Mouse (Mus musculus) 3134 (cell line): Measurements from ENCODE around the gene Rnaseh2c.

Source experiments
- DNase-seq: peaks from one replicate; pipeline ENCODE4 v3.0.0-alpha.2; 2011; ENCODE audit warnings: low spot score; ENCODE audit not compliant: insufficient read length; ENCODE audit errors: extremely low read depth

Rnaseh2c gene

DNA sequence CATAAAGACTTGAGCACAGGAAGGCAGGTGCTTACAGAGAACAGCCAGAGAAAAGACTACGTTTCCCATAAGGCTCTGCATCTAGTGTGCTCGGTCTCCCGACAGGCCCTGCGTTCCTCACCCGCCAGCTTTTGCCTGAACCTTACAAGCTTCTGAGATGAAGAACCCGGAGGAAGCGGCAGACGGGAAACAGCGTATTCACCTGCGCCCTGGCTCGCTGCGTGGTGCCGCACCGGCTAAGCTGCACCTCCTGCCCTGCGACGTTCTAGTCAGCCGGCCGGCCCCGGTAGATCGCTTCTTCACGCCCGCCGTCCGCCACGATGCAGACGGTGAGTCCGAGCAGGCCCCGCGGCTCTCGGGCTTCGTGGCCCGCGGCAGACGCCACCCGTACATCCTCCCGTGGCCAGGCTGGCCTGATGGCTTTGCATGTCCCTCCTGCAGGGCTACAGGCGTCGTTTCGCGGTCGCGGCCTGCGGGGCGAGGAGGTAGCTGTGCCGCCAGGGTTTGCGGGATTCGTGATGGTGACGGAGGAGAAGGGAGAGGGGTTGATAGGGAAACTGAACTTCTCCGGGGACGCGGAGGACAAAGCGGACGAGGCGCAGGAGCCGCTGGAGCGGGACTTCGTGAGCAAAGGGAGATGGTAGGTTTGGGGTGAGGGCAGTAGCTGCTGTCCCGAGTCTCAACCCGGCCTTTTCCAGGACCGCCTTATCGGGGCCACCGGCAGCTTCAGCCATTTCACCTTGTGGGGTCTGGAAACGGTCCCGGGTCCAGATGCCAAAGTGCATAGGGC is at the start of gene Rnaseh2c:
Gene Rnaseh2c (plus strand): TSS at position 122 of the 790 bp plus-strand sequence.
- DNase-seq = peak; percentile 82

DNA sequence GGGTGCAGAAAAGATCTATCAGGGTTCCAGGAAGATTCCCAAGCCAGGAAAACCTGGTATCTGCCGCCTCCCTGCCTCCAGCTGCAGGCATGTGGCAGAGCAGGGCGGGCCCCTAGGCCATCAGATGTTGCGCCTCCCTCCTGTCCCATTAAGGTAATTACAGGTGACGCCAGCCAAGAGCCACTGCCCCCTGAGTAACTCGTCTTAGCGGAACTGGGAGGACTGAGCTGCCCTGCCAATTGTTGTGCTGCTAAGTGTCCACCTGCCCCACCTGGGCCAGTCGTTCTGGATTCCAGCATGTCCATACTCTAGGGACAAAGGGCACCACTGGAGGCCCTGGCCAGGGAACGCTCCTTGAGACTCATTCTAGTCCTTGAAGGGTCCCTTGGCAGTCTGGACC is 47.9 kb upstream of the Rnaseh2c start:
- no peak for DNase-seq

DNA sequence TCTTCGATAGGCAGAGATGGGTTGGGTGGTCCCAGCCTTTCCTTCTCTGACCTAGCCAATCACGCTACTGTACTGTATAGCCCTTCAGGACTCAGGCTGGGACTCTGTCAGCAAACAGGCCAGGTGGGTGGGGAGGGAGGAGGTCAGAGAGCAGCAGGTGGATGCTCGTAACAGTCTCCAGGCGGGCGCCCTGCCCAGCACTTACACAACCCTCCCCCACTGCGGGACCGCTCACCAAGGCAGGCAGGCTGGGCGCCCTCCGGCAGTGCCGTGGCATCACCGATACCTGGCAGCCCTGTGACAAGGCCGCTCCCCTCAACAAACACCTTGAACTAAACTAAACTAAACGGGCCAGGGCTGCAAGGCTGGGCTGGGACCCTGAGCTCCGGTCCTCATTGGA is 47.5 kb upstream of the Rnaseh2c start:
- DNase-seq = no peak

DNA sequence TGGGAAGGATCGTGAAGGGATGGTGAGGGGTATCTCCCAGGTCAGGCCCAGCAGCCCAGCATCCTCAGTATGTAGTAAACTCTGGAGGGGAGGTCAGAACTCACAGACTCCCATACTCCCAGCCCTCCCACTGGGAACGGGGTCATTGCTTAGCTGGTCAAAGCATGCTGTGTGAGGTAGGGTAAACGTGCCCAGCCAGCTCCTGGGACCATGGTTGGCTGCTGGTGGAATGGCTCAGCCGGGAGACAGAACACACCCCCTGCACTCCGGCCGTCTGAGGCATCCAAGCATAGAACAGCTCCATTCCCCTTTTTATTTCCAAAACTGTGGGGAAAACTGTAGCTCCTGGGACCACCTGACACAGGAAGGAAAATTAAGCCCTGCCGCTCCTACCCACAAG is 43.5 kb upstream of the Rnaseh2c start:
- DNase-seq = no peak

DNA sequence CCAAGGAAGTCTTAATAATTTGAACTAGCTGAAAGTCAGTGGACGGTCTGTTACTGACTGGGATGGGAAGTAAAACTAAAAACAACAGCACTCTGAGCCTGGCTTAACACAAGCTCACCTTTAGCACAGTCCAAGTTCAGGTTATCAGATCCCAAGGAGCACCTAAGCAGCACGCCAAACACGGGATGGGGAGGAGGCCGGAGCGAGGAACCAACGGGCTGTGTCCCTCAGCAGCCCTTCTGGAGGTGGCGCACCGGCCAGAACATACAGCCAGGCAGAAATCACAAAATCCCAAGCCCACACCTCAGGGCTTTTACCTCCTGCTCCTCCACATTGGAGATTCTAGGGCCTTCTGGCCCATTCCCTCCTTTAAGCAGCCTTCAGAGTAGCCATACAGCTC is 42.9 kb upstream of the Rnaseh2c start:
- DNase-seq = no peak

DNA sequence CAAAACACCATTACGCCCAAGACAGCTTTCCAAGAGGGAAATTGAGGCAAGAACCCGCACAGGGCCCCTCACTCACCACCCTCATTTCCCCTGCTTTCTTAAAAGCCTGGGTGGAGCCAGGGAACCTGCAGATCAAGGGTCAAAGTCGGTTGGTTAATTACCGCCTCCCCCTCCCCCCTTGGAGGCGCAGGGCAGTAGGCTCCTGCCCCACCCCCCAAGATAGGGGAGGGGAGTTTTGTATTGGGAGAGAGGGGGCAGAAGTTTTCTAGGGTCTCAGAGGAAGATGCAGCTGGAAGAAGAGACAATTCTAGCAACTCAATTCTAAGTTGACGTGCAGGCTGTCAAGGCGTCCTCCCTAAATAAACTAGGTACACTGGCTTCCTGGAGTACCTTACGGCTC is 42.4 kb upstream of the Rnaseh2c start:
- DNase-seq = no peak

DNA sequence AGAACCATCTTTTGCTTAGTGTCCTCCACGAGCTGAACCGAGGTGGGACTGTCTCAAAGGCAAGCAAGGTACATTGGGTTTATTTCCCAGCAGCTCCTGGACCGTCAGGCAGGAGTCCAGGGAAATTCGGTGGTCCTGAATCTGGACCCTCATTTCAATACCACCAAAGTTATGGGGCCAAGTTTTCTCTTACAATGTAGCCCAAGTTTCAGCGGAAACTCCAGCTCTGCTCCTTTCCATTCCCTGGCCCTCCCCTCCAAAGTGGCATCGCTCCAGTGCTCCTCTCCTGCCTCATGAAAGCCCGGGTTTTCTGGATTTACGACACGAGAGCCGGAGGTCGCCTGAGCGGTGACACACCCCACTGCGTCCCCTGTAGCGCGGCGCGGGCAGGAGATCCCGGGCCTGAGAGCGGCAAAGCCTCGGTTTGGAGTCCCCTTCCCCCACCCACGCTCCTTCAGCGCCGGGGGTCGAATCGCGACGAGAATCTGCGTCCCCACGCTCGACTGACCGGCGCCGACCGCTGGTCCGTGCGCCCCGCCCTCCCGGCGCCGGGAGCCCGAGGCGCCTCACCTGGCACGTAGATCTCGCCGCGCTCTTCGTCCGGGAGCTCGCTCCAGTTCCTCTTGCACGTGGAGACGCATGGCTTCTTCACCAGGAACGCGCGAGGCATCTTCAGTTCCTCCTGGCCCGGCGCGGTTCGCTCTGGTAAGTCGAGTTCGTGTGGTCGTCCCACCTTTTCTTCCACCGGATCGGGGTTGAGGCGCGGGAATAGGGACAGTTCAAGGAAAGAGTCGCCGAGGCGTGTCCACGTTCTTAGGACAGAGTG is 41.8 kb upstream of the Rnaseh2c start:
- DNase-seq = no peak

DNA sequence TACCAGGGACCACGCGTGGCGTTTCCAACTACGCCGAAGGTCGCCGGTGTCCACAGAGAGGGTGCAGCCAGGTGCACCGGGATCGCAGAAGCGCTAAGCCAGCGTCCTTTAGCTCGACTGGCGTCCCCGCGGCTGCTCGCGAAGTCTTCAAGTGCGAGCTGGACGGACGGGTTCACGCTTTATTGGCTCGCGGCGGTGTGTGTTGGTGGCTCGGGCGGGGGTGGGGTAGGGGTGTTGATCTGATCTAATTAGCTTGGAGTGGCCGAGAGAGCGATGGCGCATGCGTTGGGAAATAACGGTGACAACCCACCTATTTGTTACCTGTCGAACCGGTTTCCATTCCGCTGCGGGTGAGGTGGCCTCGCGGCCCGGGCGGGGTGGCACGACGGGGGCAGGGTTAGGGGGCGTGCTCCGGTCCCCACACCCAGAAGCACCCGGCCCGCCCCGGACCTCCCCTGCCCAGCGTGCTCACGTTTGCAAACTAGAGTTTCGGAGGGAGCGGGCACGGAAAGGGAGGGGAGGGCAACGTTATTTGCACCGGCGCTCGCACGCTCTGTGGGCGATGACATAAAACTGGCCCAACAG is 41.1 kb upstream of the Rnaseh2c start, which contains the start of gene Ovol1:
Gene Ovol1 (minus strand): TSS at position 190 of the 585 bp plus-strand sequence.
- no peak for DNase-seq

DNA sequence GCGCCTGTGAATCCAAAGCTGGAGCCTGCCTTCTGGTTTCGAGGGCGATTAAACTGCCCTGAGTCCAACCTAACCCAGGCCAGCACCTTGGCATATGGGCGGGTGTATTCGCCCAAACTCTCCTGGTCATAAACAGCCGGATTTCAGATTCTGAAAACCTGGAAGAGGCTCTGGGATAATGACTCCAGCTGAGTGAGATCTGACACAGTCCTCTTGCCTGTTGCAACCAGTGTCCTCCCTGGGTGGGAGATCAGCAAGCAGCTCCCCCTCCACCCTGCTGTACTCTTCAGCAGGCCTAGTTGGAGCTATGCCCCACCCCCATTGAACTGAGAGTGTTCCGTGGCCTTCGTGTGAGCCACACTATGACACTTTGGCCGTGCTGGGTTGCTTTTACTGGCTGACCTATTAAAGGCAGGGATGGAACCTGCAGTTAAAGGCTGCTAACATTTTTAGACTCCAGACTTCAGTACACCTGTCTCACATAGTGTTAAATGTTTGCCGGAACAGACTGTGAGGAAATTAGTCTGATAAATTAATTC is 40.4 kb upstream of the Rnaseh2c start:
- DNase-seq = no peak

DNA sequence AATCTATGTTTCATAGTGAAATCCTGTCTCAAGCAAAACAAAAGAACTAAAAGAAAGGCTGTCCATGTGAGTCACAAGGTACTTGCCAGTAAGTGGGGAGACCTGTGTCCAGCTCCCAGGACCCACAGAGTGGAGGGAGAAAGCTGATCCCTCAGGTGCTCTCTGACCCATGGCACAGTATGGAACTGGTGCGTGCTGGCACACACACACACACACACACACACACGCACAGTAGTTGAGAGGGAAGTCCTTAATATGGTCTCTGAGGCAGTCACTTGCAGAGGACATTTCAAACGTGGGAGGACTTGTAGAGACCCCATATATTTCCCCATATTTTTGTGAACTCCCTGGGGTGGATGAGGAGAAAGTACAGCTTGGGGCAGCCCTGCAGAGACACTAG is 39.8 kb upstream of the Rnaseh2c start:
- DNase-seq = no peak

DNA sequence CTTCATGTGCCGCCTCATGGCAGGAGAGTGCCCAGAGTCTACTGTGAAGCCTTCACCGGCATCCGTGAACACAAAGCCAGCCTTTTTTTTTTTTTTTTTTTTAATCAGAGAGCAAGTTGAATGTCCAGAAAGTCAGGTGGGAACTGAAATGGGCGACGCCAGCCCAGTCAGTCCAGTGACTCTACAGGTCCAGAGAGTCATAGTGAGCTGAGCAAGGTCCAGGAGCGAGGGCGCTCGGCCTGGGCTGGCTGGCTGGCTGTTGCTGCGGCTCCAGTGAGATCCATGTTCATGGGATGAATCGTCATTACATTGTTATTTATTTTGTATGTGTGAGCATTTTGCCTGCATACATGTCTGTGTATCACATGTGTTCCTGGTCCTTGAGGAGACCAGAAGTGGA is 38.9 kb upstream of the Rnaseh2c start:
- no peak for DNase-seq

DNA sequence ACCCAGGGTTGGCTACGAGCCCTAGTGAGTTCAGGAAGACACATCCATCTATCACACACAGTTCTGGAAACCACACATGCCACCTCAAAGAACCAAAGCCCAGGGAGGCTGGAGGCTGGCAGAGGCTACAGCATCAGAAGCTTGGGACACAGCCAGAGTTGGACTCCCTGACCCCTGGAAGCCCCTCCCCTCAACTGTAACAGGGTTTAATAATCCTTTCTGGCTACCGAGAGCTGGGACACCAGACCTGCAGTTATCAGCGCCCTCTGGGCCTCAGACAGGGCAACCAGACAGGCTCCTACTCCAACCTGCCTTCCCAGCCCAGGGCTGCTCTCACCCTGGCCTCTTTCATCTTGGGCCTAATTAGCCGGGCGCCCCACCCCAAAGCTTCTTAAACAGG is 35.4 kb upstream of the Rnaseh2c start:
- DNase-seq = no peak

DNA sequence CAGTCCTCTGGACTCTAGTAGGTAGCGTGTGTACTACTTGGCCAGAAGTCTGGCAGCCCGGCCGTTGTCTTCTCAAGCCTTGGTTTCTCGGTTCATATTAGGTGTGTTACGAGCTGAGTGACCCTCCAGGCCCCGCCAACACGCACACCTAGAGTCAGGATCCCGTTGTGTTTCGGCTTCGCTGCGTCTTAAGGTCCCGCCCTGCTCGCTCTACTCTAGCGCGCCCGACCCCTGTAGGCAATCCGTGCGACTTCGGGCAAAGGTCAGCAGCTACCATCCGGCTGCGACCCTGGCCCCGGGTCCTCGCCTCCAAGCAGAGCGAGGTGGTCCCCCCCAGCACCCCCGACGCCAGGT is 34.5 kb upstream of the Rnaseh2c start:
- no peak for DNase-seq

DNA sequence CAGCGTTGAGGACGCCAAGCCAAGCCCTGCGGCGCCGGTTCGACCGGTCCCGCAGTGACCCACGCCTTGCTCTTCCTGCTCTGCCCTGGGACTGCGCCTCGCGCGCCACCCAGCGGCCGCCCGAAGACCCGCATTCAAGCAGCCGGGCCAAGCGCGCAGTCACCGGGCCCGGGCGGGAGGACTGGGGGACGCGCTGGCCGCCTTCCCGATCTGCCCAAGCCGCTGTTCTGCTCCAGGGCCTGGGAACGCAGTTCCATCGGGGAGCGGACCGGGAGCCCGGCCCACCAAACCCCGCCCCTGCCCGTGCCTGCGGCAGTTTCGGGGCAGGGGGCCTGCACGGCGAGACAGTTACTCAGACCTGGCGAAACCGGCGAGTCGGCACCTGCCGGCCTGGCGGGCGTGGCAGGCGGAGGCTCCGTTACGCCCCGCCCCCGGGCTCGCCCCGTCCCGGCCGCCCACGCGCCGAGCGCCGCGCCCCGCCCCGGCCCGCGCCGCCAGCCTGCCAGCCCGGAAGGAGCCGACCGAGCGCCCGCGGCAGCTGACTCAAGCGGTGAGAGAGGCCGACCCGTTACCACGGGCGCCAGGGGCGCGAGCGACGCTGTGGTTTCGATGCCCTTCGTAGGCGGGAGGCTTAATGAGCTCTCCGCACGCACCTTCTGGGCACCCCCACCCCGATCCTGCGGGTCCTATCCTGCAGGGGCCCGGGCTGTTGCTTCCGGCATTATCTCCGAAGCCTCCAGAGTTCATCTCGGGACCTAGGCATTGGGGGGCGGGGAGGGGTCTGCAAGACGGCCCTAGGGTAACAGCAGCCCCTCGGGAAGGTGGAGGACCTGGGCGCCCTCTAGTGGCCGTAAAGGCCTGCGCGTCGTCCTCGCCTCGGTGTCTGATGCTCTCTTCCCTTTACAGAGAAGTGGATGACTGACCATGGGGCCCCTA is 33.9 kb upstream of the Rnaseh2c start, which contains the start of gene Ap5b1:
Gene Ap5b1 (plus strand): TSS at position 492 of the 936 bp plus-strand sequence.
- peak; percentile 93 for DNase-seq

DNA sequence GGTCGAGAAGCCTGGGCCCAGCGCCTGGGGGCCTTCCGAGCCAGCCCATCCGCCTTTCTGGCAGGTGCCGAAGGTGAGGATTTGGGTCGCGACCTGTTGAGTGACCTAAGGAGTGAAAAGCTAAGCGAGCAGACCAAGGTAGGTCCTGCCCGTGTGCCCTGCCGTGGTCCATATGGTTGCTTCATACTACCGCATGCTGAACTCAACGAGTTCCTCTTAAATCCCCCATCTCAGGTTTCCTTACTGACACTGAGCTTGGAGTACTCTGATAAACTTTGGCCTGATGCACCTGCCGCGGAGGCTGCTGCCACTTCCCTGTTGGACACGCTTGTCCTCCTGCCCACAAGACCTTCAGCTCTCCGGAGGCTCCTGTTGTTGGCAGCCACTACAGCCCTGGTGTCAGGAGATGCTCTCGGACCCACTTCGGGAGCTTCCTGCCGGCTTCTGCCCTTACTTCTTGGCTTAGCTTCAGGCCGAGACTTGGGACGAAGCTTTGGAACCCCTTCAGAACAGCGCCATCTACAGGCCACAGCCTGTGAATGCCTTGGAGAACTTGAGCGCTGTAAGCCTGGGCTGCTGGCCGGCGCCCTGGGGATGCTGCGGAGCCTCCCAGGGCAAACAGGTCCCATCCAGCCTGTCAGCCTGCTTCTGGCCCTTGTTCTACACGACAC is 33.1 kb upstream of the Rnaseh2c start:
- peak; percentile 85 for DNase-seq

DNA sequence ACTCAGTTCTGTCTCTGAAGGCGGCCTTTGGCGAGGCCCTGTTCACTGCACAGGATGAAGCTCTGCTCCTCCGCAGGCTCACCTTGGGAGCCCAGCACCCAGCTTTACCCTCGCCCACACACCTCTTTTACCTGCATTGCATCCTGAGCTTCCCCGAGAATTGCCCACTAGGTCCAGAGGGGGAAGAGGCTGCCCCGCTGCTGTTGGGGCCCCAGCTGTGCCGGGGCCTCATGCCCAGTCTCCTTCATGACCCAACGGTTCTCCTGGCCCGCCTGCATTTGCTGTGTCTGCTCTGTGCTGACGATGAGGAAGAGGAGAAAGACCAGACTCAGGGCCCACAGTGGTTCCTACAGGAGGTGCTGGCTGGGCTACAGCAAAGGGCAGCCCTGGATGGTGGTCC is 32.2 kb upstream of the Rnaseh2c start:
- no peak for DNase-seq

DNA sequence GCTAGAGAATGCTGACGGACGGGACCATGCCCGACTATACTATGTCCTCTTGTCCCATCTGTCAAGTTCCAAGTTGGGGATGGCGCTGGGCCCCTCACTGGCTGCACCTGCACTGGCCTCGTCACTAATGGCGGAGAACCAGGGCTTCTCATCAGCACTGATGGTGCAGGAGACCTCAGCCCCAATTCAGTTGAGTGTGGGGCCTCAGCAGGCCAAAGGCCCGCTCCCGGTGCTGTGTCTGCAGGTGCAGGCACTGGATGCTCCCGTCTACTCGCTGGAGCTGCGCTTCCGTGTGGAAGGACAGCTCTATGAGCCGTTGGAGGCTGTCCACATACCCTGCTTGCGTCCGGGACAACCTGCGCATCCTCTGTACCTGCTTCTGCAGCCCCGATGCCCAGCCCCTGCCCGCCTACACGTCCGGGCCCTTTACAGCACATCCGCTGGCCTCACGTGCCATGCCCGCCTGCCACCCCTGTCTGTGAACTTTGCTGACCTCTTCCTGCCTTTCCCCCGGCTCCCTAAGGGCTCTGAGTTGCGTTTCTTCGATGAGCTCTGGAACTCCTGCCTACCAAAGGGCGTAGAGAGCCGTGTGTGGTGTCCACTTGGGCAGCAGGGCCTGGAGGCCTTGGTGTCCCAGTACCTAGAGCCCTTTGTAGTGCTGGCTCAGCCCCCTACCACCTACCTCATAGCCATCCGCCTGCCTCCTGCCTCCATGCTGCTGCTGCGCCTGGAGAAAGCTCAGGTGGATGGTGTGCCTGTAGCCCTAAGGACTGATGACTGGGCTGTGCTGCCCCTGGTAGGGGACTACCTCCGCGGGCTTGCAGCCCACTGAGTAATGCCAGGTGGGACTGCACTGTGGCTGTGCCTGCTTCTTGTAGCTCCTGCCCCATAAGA is 31.1 kb upstream of the Rnaseh2c start:
- DNase-seq = no peak

DNA sequence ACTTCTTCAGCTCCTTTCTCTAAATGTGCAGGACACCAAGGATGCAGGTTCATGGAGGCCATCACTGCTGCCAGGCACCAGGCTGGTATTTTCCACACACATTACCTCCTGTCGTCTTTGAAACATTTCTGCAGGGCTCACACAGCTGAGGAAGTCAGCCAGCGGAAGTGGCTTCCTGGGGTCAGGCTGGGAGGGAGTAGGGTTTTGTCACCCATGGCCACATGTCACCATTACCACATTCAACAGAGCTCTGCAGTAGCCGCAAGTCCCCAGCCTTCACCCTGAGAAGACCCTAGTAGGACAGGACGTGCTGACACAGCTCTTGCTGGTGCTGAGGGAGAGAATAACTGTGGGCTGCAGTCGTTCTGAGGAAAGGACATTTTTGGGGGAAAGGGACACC is 29.8 kb upstream of the Rnaseh2c start:
- DNase-seq = peak; percentile 52
